Mouse (Mus musculus) MEL (cell line): ENCODE data around the gene Plxna4. TPM values are rescaled to one million over a fixed set of nuclear protein-coding genes. Genes with fewer than 3 reads are reported as not detected.

Source experiments
- DNase-seq: peaks from one replicate; pipeline ENCODE4 v3.0.0; 2011; ENCODE audit warnings: low read depth, low spot score
- H3K27ac ChIP-seq: 2 replicates; pipeline ENCODE4 v1.5.1; 2012; ENCODE audit warnings: low read depth, mild to moderate bottlenecking, control low read depth, low read length, moderate library complexity; ENCODE audit not compliant: control insufficient read depth
- H3K27me3 ChIP-seq, 2 experiments: fragments of 150-350 bp in 1 of 2; sonication (generic) in 1 of 2; 2 replicates each; pipeline ENCODE4 v1.6.1; 2012; ENCODE audit warnings: low read length in 2 of 2, mild to moderate bottlenecking in 2 of 2, improper control_type of control experiment in 1 of 2, moderate library complexity in 1 of 2; ENCODE audit not compliant: insufficient read depth in 2 of 2, control insufficient read depth in 1 of 2
- H3K36me3 ChIP-seq, 2 experiments: 2 replicates each; pipeline ENCODE4 v1.6.1; 2012 to 2014; ENCODE audit warnings: low read length in 2 of 2, improper control_type of control experiment in 1 of 2, inconsistent platforms in 1 of 2, mild to moderate bottlenecking in 1 of 2; ENCODE audit not compliant: insufficient read depth in 2 of 2, control insufficient read depth in 1 of 2
- H3K4me1 ChIP-seq, 2 experiments: fragments of 150-350 bp in 1 of 2; sonication (generic) in 1 of 2; 2 replicates each; pipeline ENCODE4 v1.6.1; 2012; ENCODE audit warnings: low read length in 2 of 2, improper control_type of control experiment in 1 of 2, mild to moderate bottlenecking in 1 of 2; ENCODE audit not compliant: insufficient read depth in 2 of 2, control insufficient read depth in 1 of 2
- H3K4me3 ChIP-seq, 2 experiments: fragments of 150-350 bp in 1 of 2; sonication (generic) in 1 of 2; 2 replicates each; pipeline ENCODE4 v1.5.1; 2012; ENCODE audit warnings: low read depth in 2 of 2, low read length in 2 of 2, mild to moderate bottlenecking in 2 of 2, moderate library complexity in 2 of 2, control low read depth in 1 of 2, improper control_type of control experiment in 1 of 2; ENCODE audit not compliant: control insufficient read depth in 1 of 2, insufficient read depth in 1 of 2
- H3K79me2 ChIP-seq: 2 replicates; pipeline ENCODE4 v1.6.1; 2012; ENCODE audit warnings: mild to moderate bottlenecking, low read length, moderate library complexity; ENCODE audit not compliant: control insufficient read depth, poor library complexity, insufficient read depth
- H3K9ac ChIP-seq: 2 replicates; pipeline ENCODE4 v1.6.1; 2012; ENCODE audit warnings: low read depth, mild to moderate bottlenecking, control low read depth, low read length, moderate library complexity; ENCODE audit not compliant: control insufficient read depth, poor library complexity, severe bottlenecking
- H3K9me3 ChIP-seq: fragments of 150-350 bp; sonication (generic); replicated peaks from 2 replicates; pipeline ENCODE4 v1.6.1; 2012; ENCODE audit warnings: mild to moderate bottlenecking, low read length, improper control_type of control experiment, moderate library complexity; ENCODE audit not compliant: insufficient read depth
- CHD1 ChIP-seq: IDR thresholded peaks from 2 replicates; pipeline ENCODE4 v1.6.1; 2012; ENCODE audit warnings: low read depth, mild to moderate bottlenecking, inconsistent platforms, low read length, improper control_type of control experiment
- CHD2 ChIP-seq: IDR thresholded peaks from 2 replicates; pipeline ENCODE4 v1.6.1; 2011; ENCODE audit warnings: low read length, improper control_type of control experiment
- E2F4 ChIP-seq: IDR thresholded peaks from 2 replicates; pipeline ENCODE4 v1.6.1; 2011; ENCODE audit warnings: low read depth, low read length, improper control_type of control experiment, borderline replicate concordance
- ELF1 ChIP-seq: IDR thresholded peaks from 2 replicates; pipeline ENCODE4 v1.6.1; 2014; ENCODE audit warnings: low read depth, mild to moderate bottlenecking, inconsistent platforms, low read length, improper control_type of control experiment, moderate library complexity
- EP300 ChIP-seq, 2 experiments: IDR thresholded peaks; 2 replicates each; pipeline ENCODE4 v1.6.1; 2011; ENCODE audit warnings: improper control_type of control experiment in 2 of 2, low read length in 2 of 2, low read depth in 1 of 2, mild to moderate bottlenecking in 1 of 2
- ETS1 ChIP-seq: IDR thresholded peaks from 2 replicates; pipeline ENCODE4 v1.6.1; 2012; ENCODE audit warnings: low read depth, mild to moderate bottlenecking, inconsistent platforms, low read length, improper control_type of control experiment, moderate library complexity
- GATA1 ChIP-seq: IDR thresholded peaks from 2 replicates; pipeline ENCODE4 v1.6.1; 2011; ENCODE audit warnings: low read depth, low read length, improper control_type of control experiment
- KAT2A ChIP-seq: conservative IDR thresholded peaks from 2 replicates; pipeline ENCODE4 v1.6.1; 2012; ENCODE audit warnings: low read depth, low read length, improper control_type of control experiment, inconsistent platforms
- MAFK ChIP-seq: IDR thresholded peaks from 2 replicates; pipeline ENCODE4 v1.6.1; 2011; ENCODE audit warnings: low read depth, mild to moderate bottlenecking, low read length, improper control_type of control experiment, borderline replicate concordance
- MAZ ChIP-seq: IDR thresholded peaks from 2 replicates; pipeline ENCODE4 v1.6.1; 2012; ENCODE audit warnings: low read depth, mild to moderate bottlenecking, inconsistent platforms, low read length, improper control_type of control experiment
- MEF2A ChIP-seq: IDR thresholded peaks from 2 replicates; pipeline ENCODE4 v1.6.1; 2014; ENCODE audit warnings: low read depth, mild to moderate bottlenecking, inconsistent platforms, low read length, improper control_type of control experiment; ENCODE audit not compliant: poor library complexity, insufficient replicate concordance, severe bottlenecking; ENCODE audit errors: extremely low read depth
- MXI1 ChIP-seq: IDR thresholded peaks from 2 replicates; pipeline ENCODE4 v1.6.1; 2011; ENCODE audit warnings: mild to moderate bottlenecking, low read depth, low read length, improper control_type of control experiment
- MYB ChIP-seq: IDR thresholded peaks from 2 replicates; pipeline ENCODE4 v1.6.1; 2011; ENCODE audit warnings: mild to moderate bottlenecking, low read depth, low read length, improper control_type of control experiment
- MYC ChIP-seq: IDR thresholded peaks from 2 replicates; pipeline ENCODE4 v1.6.1; 2011; ENCODE audit warnings: low read depth, mild to moderate bottlenecking, low read length, improper control_type of control experiment, moderate library complexity
- NELFE ChIP-seq: IDR thresholded peaks from 2 replicates; pipeline ENCODE4 v1.6.1; 2011; ENCODE audit warnings: low read depth, low read length, improper control_type of control experiment
- NRF1 ChIP-seq: IDR thresholded peaks from 2 replicates; pipeline ENCODE4 v1.6.1; 2014; ENCODE audit warnings: low read depth, mild to moderate bottlenecking, inconsistent platforms, low read length, improper control_type of control experiment, moderate library complexity; ENCODE audit not compliant: poor library complexity, insufficient read depth, severe bottlenecking
- POLR2A ChIP-seq, 2 experiments: IDR thresholded peaks; 2 replicates each; pipeline ENCODE4 v1.6.1; 2011 to 2012; ENCODE audit warnings: low read length in 2 of 2, mild to moderate bottlenecking in 2 of 2, control low read depth in 1 of 2, improper control_type of control experiment in 1 of 2, low read depth in 1 of 2, moderate library complexity in 1 of 2; ENCODE audit not compliant: control insufficient read depth in 1 of 2, insufficient read depth in 1 of 2, poor library complexity in 1 of 2
- RCOR1 ChIP-seq: IDR thresholded peaks from 2 replicates; pipeline ENCODE4 v1.6.1; 2012; ENCODE audit warnings: low read depth, mild to moderate bottlenecking, inconsistent platforms, low read length, improper control_type of control experiment
- TAL1 ChIP-seq: IDR thresholded peaks from 2 replicates; pipeline ENCODE4 v1.6.1; 2012; ENCODE audit warnings: mild to moderate bottlenecking, inconsistent platforms, low read length, moderate library complexity, mixed read lengths
- TBP ChIP-seq: IDR thresholded peaks from 2 replicates; pipeline ENCODE4 v1.8.0; 2011; ENCODE audit warnings: low read depth, low read length, improper control_type of control experiment
- TCF12 ChIP-seq: IDR thresholded peaks from 2 replicates; pipeline ENCODE4 v1.6.1; 2014; ENCODE audit warnings: low read depth, mild to moderate bottlenecking, inconsistent platforms, low read length, improper control_type of control experiment, moderate library complexity
- USF1 ChIP-seq: IDR thresholded peaks from 2 replicates; pipeline ENCODE4 v1.6.1; 2014; ENCODE audit warnings: low read depth, mild to moderate bottlenecking, inconsistent platforms, low read length, improper control_type of control experiment, moderate library complexity
- ZC3H11A ChIP-seq: IDR thresholded peaks from 2 replicates; pipeline ENCODE4 v1.6.1; 2012; ENCODE audit warnings: low read depth, mild to moderate bottlenecking, inconsistent platforms, low read length, improper control_type of control experiment
- ZMIZ1 ChIP-seq: IDR thresholded peaks from 2 replicates; pipeline ENCODE4 v1.6.1; 2012; ENCODE audit warnings: low read depth, mild to moderate bottlenecking, inconsistent platforms, low read length, improper control_type of control experiment, moderate library complexity
- polyA plus RNA-seq, 2 experiments: library from polyadenylated mRNA; stranded (reverse) in 1 of 2; unstranded in 1 of 2; fragments of >175 nt in 1 of 2; fragments of >200 nt in 1 of 2; gene quantifications; 2 replicates each; pipeline versions ENCODE4 v1.2.1 to v1.2.4; 2012; ENCODE audit warnings: low replicate concordance in 2 of 2, low read depth in 1 of 2; ENCODE audit not compliant: insufficient read length in 2 of 2, insufficient read depth in 1 of 2, missing spikeins in 1 of 2
- total RNA-seq: library from RNA; depleted of rRNA; stranded (reverse); fragments of 300-350 nt; gene quantifications from 2 replicates; pipeline ENCODE4 v1.2.3, GENCODE M21; 2012

The Plxna4 gene
- total and polyA plus RNA-seq, 3 experiments = 0.01 TPM; not detected in 2

DNA sequence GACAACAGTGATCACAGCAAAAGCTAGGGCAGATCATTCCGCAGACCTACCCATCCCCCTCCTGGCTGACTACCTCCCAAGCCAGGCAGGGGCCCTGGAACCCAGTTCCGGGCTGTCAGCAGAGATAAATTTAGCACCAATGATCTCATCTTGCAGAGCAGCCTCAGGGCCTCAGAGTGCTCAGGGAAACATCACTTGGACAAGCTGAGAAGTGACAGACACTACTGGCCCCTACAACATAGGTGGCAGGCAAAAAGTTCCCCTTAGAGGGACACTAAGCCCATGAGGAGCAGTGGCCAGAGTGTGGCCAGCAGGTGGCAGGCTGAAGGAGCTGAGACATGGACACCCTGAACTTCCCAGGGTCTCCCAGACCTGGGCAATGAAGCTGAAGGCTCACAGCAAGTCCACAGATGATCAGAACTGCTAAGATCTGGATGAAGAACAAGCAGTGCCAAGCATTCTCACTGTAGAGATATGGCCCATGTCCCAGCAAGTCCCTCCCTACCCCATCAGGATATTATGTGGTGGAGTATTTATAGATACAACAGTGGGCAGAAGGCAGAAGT lies 108.7 kb downstream of the Plxna4 start:
- Histone ChIP-seq H3K27ac (no peak overlapping the region), H3K36me3 (no peaks in the 10 kb centered on the region), H3K9me3 (no peaks in the 10 kb centered on the region), H3K4me3 (no peak overlapping the region), H3K9ac (no peak overlapping the region), H3K4me1 (no peaks in the 10 kb centered on the region), H3K27me3 (no peaks in the 10 kb centered on the region), H3K79me2 (no peaks in the 10 kb centered on the region)
- no peak for TF ChIP-seq ELF1
- no peak for TF ChIP-seq E2F4
- no peak for TF ChIP-seq KAT2A
- no peak for TF ChIP-seq MYB
- no peak for TF ChIP-seq MEF2A
- no peak for TF ChIP-seq NRF1
- no peak for TF ChIP-seq MYC
- TF ChIP-seq CHD2 = no peak
- no peak for TF ChIP-seq TCF12
- TF ChIP-seq TBP = no peak
- no peak for DNase-seq

DNA sequence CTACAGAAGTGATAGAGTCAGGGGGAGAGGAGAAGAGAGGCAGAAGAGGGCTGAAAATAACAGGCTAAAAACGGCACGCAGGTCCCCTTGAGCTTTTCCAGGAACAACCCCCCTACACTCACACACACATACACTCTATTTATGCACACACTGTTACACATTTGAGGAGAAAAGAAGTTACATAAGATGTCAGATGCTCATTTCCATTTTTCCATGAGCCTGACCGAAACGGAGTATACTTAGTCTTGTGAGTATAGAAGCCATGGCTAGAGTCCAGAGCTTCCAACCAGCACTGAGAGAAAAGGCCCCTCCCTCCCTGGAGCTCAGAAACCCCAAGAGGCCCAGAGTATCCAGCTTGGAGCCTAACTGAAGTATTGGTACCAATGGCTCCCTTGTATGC lies 112.0 kb downstream of the Plxna4 start:
- Histone ChIP-seq H3K9ac (no peak overlapping the region), H3K36me3 (no peaks in the 10 kb centered on the region), H3K4me1 (no peaks in the 10 kb centered on the region), H3K4me3 (no peak overlapping the region), H3K9me3 (no peaks in the 10 kb centered on the region), H3K27ac (no peak overlapping the region)
- no peak for DNase-seq
- no peak for TF ChIP-seq MXI1
- no peak for TF ChIP-seq TAL1
- TF ChIP-seq TCF12 = no peak
- no peak for TF ChIP-seq GATA1
- TF ChIP-seq ZMIZ1 = no peak
- no peak for TF ChIP-seq NRF1
- TF ChIP-seq USF1 = no peak
- no peak for TF ChIP-seq CHD1
- TF ChIP-seq RCOR1 = no peak
- TF ChIP-seq MYB = no peak
- no peak for TF ChIP-seq EP300 (IDR thresholded peaks at IDR 0.05; ENCODE audit: low read depth in 1 of 2, low read length in 2 of 2)
- no peak for TF ChIP-seq ETS1
- no peak for TF ChIP-seq POLR2A (IDR thresholded peaks at IDR 0.05; ENCODE audit: control insufficient read depth in 1 of 2, insufficient read depth in 1 of 2, low read depth in 1 of 2, low read length in 2 of 2, poor library complexity in 1 of 2)
- TF ChIP-seq MAZ = no peak
- no peak for TF ChIP-seq MAFK
- no peak for TF ChIP-seq MEF2A
- no peak for TF ChIP-seq ZC3H11A
- TF ChIP-seq NELFE = no peak
- TF ChIP-seq, all 39 proteins: peak for 0
- no peaks in the 10 kb centered on the region for H3K27me3 ChIP-seq
- H3K79me2 ChIP-seq = no peaks in the 10 kb centered on the region
